Mouse (Mus musculus) embryonic fibroblast, embryonic 13.5 days (primary cell): Measurements from ENCODE around the gene Apln.

Experiments used
- CTCF ChIP-seq: IDR thresholded peaks from 2 replicates; pipeline ENCODE4 v1.5.1; 2011; ENCODE audit warnings: mild to moderate bottlenecking, control low read depth, low read length, moderate library complexity, borderline replicate concordance; ENCODE audit not compliant: insufficient read depth
- POLR2A ChIP-seq: IDR thresholded peaks from 2 replicates; pipeline ENCODE4 v1.6.1; 2011; ENCODE audit warnings: low read depth, mild to moderate bottlenecking, control low read depth, low read length, moderate library complexity

- TF ChIP-seq CTCF (no peak), POLR2A (no peak)
Measured at GRCm38 (mm10) chrX:48022811-48023210, 11.8 kb downstream of the Apln start.
